Mouse (Mus musculus) kidney, postnatal 0 days (tissue): ENCODE results near the gene Cfap43. TPM values are rescaled to one million over a fixed set of nuclear protein-coding genes. Genes with fewer than 3 reads are reported as not detected.

ENCODE experiments used
- ATAC-seq: fragments of 200-750 bp; cut with Nextera tagmentation; replicated peaks from 2 replicates; pipeline ENCODE4 v1.8.0; 2017; ENCODE audit warnings: low read depth, moderate number of reproducible peaks, moderate TSS enrichment, moderate library complexity; ENCODE audit not compliant: low FRiP score
- DNase-seq: peaks from one replicate; pipeline ENCODE4 v3.0.0-alpha.2; 2016; ENCODE audit warnings: low spot score
- H3K27ac ChIP-seq: fragments of 300-500 bp; sonication (generic); 2 replicates; pipeline ENCODE4 v1.5.1; 2014; ENCODE audit warnings: mild to moderate bottlenecking
- H3K27me3 ChIP-seq: fragments of 300-500 bp; sonication (generic); 2 replicates; pipeline ENCODE4 v1.6.1; 2014; ENCODE audit warnings: low read length, mixed read lengths; ENCODE audit not compliant: insufficient read depth
- H3K36me3 ChIP-seq: fragments of 300-500 bp; sonication (generic); 2 replicates; pipeline ENCODE4 v1.6.1; 2014; ENCODE audit warnings: low read length, mixed read lengths; ENCODE audit not compliant: insufficient read depth
- H3K4me1 ChIP-seq: fragments of 300-500 bp; sonication (generic); replicated peaks from 2 replicates; pipeline ENCODE4 v1.6.1; 2014; ENCODE audit warnings: antibody characterized with exemption, low read length, mixed read lengths; ENCODE audit not compliant: insufficient read depth
- H3K4me2 ChIP-seq: fragments of 300-500 bp; sonication (generic); 2 replicates; pipeline ENCODE4 v1.6.1; 2014; ENCODE audit warnings: mild to moderate bottlenecking, low read length, moderate library complexity, mixed read lengths
- H3K4me3 ChIP-seq: fragments of 300-500 bp; sonication (generic); replicated peaks from 2 replicates; pipeline ENCODE4 v1.5.1; 2014; ENCODE audit warnings: low read depth, low read length
- H3K9ac ChIP-seq: fragments of 300-500 bp; sonication (generic); 2 replicates; pipeline ENCODE4 v1.6.1; 2014; ENCODE audit warnings: low read depth, low read length
- H3K9me3 ChIP-seq: fragments of 300-500 bp; sonication (generic); replicated peaks from 2 replicates; pipeline ENCODE4 v1.6.1; 2016; ENCODE audit warnings: low read length, inconsistent platforms, mixed read lengths
- CTCF ChIP-seq: IDR thresholded peaks from 2 replicates; pipeline ENCODE4 v1.5.1; 2016; ENCODE audit warnings: antibody characterized with exemption, low read depth, mild to moderate bottlenecking, moderate library complexity
- WGBS: fragments of 180-500 bp; shearing (Covaris S2); extraction: QIAGEN DNeasy Blood & Tissue Kit; methylation state at CpG from one replicate; pipeline ENCODE4 v1.1.7; 2014; 5-methylcytosine and 5-hydroxymethylcytosine counted together
- polyA plus RNA-seq: library from polyadenylated mRNA; unstranded; fragments of >200 nt; fragmentation: Nextera tagmentation; extraction: Ambion mirVana; gene quantifications from 2 replicates; pipeline ENCODE4 v1.2.1, GENCODE M21; 2015

Cfap43 gene
- polyA plus RNA-seq, 1 experiment from 2014 or later: 0.16 TPM

GRCm38 (mm10) chr19:47918016-47918415 is 1.1 kb downstream of the Cfap43 start:
- peak overlapping the region; percentile 81 for H3K9ac ChIP-seq
- ATAC-seq (no peak), DNase-seq (no peak)
- no peaks in the 10 kb centered on the region for H3K4me1 ChIP-seq
- H3K4me3 ChIP-seq: peak overlapping the region; percentile 84
- WGBS: 14% methylated on average over 9 of the region's 9 CpGs
- no peak for TF ChIP-seq CTCF
- H3K4me2 ChIP-seq: peak overlapping the region; percentile 83
- no peaks in the 10 kb centered on the region for H3K9me3 ChIP-seq
- H3K36me3 ChIP-seq: no peaks in the 10 kb centered on the region
- no peaks in the 10 kb centered on the region for H3K27me3 ChIP-seq
- H3K27ac ChIP-seq: no peak overlapping the region; the same call in 1 of the 2 replicates

DNA sequence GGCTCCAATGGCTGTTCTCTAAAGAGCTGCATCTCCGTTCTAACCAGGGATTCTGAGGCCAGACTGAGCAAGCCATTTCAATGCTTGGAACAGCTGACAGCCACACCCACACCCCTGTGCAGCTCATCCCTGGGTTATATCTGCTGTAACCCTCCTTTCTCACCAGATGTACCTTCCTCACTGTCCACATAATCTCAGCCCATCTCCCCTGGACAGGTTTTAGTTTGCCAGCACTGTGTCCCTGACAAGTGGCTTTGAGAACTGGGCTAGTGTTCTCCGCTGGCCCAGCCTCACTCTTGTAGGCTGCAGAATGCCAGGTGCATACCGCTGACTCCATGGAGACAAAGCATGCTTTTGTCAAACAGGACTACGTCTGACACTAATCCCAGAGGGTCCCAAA is 1.7 kb downstream of the Cfap43 start:
- 48% methylated on average over 4 of the region's 4 CpGs for WGBS
- Histone ChIP-seq H3K27ac (no peak overlapping the region), H3K9ac (peak overlapping the region; percentile 81; the same call in 1 of the 2 replicates), H3K4me3 (peak overlapping the region; percentile 84), H3K27me3 (no peaks in the 10 kb centered on the region), H3K36me3 (no peaks in the 10 kb centered on the region), H3K4me1 (no peaks in the 10 kb centered on the region), H3K4me2 (peak overlapping the region; percentile 83), H3K9me3 (no peaks in the 10 kb centered on the region)
- DNase-seq (no peak), ATAC-seq (no peak)
- TF ChIP-seq CTCF: no peak

- H3K4me2 ChIP-seq: no peak overlapping the region
- DNase-seq: no peak
- H3K36me3 ChIP-seq: no peaks in the 10 kb centered on the region
- WGBS: 80% methylated on average over 4 of the region's 4 CpGs
- H3K9ac ChIP-seq: no peak overlapping the region
- no peaks in the 10 kb centered on the region for H3K9me3 ChIP-seq
- H3K4me1 ChIP-seq: no peaks in the 10 kb centered on the region
- H3K4me3 ChIP-seq: no peak overlapping the region
- ATAC-seq: no peak
- no peak for TF ChIP-seq CTCF
- no peak overlapping the region for H3K27ac ChIP-seq
- H3K27me3 ChIP-seq: no peaks in the 10 kb centered on the region
Observed at GRCm38 (mm10) chr19:47915251-47915650, 3.8 kb downstream of the Cfap43 start.

GRCm38 (mm10) chr19:47914191-47914590 is 4.9 kb downstream of the Cfap43 start:
- H3K9me3 ChIP-seq: no peaks in the 10 kb centered on the region
- ATAC-seq: no peak
- no peak for DNase-seq
- WGBS: 91% methylated on average over 4 of the region's 4 CpGs
- no peaks in the 10 kb centered on the region for H3K36me3 ChIP-seq
- no peak overlapping the region for H3K4me2 ChIP-seq
- H3K27me3 ChIP-seq: no peaks in the 10 kb centered on the region
- no peak overlapping the region for H3K27ac ChIP-seq
- H3K9ac ChIP-seq: no peak overlapping the region
- no peaks in the 10 kb centered on the region; the same call in 1 of the 2 replicates for H3K4me1 ChIP-seq
- no peak overlapping the region for H3K4me3 ChIP-seq
- TF ChIP-seq CTCF: no peak

DNA sequence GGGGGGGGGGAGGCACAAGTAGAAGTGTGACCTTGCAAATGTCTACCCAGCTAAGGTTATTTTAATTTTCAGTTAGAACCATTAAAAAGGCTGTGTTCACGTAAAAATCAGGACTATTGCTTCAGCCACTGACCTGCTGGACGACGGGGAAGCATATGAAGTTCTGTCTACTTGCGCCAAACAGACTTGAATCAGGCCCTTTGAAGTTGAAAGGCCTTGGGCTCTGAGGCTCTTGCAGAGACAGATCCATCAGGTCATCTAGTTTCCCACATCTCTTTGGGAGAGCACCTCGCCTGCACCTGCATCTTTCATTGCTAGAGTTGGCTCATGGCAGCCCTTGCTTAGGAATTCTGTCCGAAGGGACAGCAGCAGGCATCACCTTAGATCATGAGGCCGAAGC is 5.7 kb downstream of the Cfap43 start:
- no peaks in the 10 kb centered on the region for H3K27me3 ChIP-seq
- H3K4me3 ChIP-seq: no peak overlapping the region
- no peak for DNase-seq
- H3K4me1 ChIP-seq: no peaks in the 10 kb centered on the region; the same call in 1 of the 2 replicates
- H3K27ac ChIP-seq: no peak overlapping the region
- WGBS: 79% methylated on average over 7 of the region's 7 CpGs
- no peaks in the 10 kb centered on the region for H3K36me3 ChIP-seq
- H3K9ac ChIP-seq: no peak overlapping the region
- no peak for ATAC-seq
- H3K9me3 ChIP-seq: no peaks in the 10 kb centered on the region
- no peak for TF ChIP-seq CTCF
- no peak overlapping the region for H3K4me2 ChIP-seq

GRCm38 (mm10) chr19:47910751-47911150 is 8.3 kb downstream of the Cfap43 start:
- WGBS: 89% methylated on average over 4 of the region's 4 CpGs
- DNase-seq (no peak), ATAC-seq (no peak)
- Histone ChIP-seq H3K4me2 (no peak overlapping the region), H3K36me3 (no peaks in the 10 kb centered on the region), H3K27me3 (no peaks in the 10 kb centered on the region), H3K4me1 (peaks cover under 1% of the 10 kb centered on the region; the same call in 1 of the 2 replicates), H3K27ac (no peak overlapping the region), H3K9me3 (no peaks in the 10 kb centered on the region), H3K4me3 (no peak overlapping the region), H3K9ac (no peak overlapping the region)
- no peak for TF ChIP-seq CTCF

DNA sequence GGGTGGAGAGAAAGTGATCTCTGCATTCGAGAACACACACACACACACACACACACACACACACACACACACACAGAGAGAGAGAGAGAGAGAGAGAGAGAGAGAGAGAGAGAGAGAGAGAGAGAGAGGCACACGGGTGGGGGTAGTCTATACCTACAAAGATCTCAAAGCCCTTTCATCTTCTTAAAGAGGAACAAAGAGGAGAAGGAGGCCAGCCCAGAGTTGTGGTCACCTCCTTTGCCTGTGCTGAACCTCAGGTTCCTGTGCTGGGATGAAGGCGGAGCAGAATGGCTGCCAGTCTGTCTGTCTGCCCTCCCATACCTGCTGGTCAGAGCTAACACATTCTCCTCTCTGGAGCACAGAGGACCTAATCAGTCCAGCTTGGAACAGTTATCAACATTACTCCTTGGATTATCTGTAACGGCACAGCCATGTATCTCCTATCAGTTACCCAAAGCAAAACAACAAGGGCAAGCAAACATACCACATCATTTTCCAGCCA is 8.9 kb downstream of the Cfap43 start:
- H3K4me2 ChIP-seq: peak overlapping the region; percentile 53
- ATAC-seq: no peak
- peaks cover 5% of the 10 kb centered on the region; the same call in 1 of the 2 replicates for H3K4me1 ChIP-seq
- H3K4me3 ChIP-seq: no peak overlapping the region
- TF ChIP-seq CTCF: no peak
- no peaks in the 10 kb centered on the region for H3K36me3 ChIP-seq
- DNase-seq: no peak
- no peaks in the 10 kb centered on the region for H3K27me3 ChIP-seq
- H3K27ac ChIP-seq: no peak overlapping the region
- WGBS: 50% methylated on average over 3 of the region's 4 CpGs
- no peaks in the 10 kb centered on the region for H3K9me3 ChIP-seq
- H3K9ac ChIP-seq: peak overlapping the region; percentile 3; the same call in 1 of the 2 replicates
